Mouse (Mus musculus) embryonic facial prominence, embryonic 13.5 days (tissue): ENCODE measurements at regions not wholly inside any gene's neighbourhood (a gene's known extent, or its start where the extent isn't known, plus 50 kb on each side); places are given as distances from the start of the nearest gene placed in this dataset.

Experiments used
- ATAC-seq: fragments of 200-750 bp; cut with Nextera tagmentation; 2 replicates; pipeline ENCODE4 v1.8.0; 2017; ENCODE audit warnings: low read depth; ENCODE audit not compliant: insufficient number of reproducible peaks, insufficient read depth, low FRiP score, low TSS enrichment
- H3K27ac ChIP-seq: fragments of 300-500 bp; sonication (generic); 2 replicates; pipeline ENCODE4 v1.5.1; 2015; ENCODE audit warnings: moderate library complexity, mild to moderate bottlenecking, inconsistent platforms
- H3K27me3 ChIP-seq: fragments of 300-500 bp; sonication (generic); 2 replicates; pipeline ENCODE4 v1.6.1; 2015; ENCODE audit warnings: mild to moderate bottlenecking, inconsistent platforms
- H3K36me3 ChIP-seq: fragments of 300-500 bp; sonication (generic); 2 replicates; pipeline ENCODE4 v1.6.1; 2015; ENCODE audit warnings: mild to moderate bottlenecking, inconsistent platforms
- H3K4me1 ChIP-seq: fragments of 300-500 bp; sonication (generic); 2 replicates; pipeline ENCODE4 v1.6.1; 2015; ENCODE audit warnings: inconsistent platforms
- H3K4me2 ChIP-seq: fragments of 300-500 bp; sonication (generic); 2 replicates; pipeline ENCODE4 v1.6.1; 2015; ENCODE audit warnings: moderate library complexity, mild to moderate bottlenecking, inconsistent platforms
- H3K4me3 ChIP-seq: fragments of 300-500 bp; sonication (generic); 2 replicates; pipeline ENCODE4 v1.5.1; 2015; ENCODE audit warnings: mild to moderate bottlenecking, inconsistent platforms
- H3K9ac ChIP-seq: fragments of 300-500 bp; sonication (generic); 2 replicates; pipeline ENCODE4 v1.6.1; 2015; ENCODE audit warnings: mild to moderate bottlenecking, inconsistent platforms
- H3K9me3 ChIP-seq: fragments of 300-500 bp; sonication (generic); 2 replicates; pipeline ENCODE4 v1.6.1; 2016; ENCODE audit warnings: inconsistent platforms
- WGBS: fragments of 180-500 bp; shearing (Covaris S2); methylation state at CpG from one replicate; pipeline ENCODE4 v1.1.7; 2015; ENCODE audit warnings: mixed read lengths; 5-methylcytosine and 5-hydroxymethylcytosine counted together

- no peak overlapping the region for H3K4me2 ChIP-seq
- H3K27ac ChIP-seq, result no peak overlapping the region
- no peak overlapping the region for H3K4me3 ChIP-seq
- no peak overlapping the region for H3K9ac ChIP-seq
- no peaks in the 10 kb centered on the region for H3K9me3 ChIP-seq
- WGBS, result 72% methylated on average over 10 of the region's 10 CpGs
- H3K36me3 ChIP-seq, result no peaks in the 10 kb centered on the region
- no peaks in the 10 kb centered on the region for H3K4me1 ChIP-seq
- ATAC-seq, result no peak
- no peaks in the 10 kb centered on the region for H3K27me3 ChIP-seq
These were observed 154.3 kb downstream of the Hs3st3b1 start for GRCm38 (mm10) chr11:63767631-63768250.

GRCm38 (mm10) chr11:63769738-63770137 is 152.4 kb downstream of the Hs3st3b1 start:
- H3K4me1 ChIP-seq, result no peaks in the 10 kb centered on the region
- no peak overlapping the region for H3K4me2 ChIP-seq
- no peaks in the 10 kb centered on the region for H3K9me3 ChIP-seq
- no peak overlapping the region for H3K27ac ChIP-seq
- H3K4me3 ChIP-seq, result no peak overlapping the region
- no peaks in the 10 kb centered on the region for H3K27me3 ChIP-seq
- ATAC-seq, result no peak
- WGBS, result 94% methylated on average over 2 of the region's 2 CpGs
- no peak overlapping the region for H3K9ac ChIP-seq
- no peaks in the 10 kb centered on the region for H3K36me3 ChIP-seq

GRCm38 (mm10) chr11:63775382-63775781 is 146.7 kb downstream of the Hs3st3b1 start:
- Histone ChIP-seq H3K4me1 (peaks cover 13% of the 10 kb centered on the region), H3K9ac (no peak overlapping the region), H3K36me3 (no peaks in the 10 kb centered on the region), H3K9me3 (no peaks in the 10 kb centered on the region), H3K4me2 (no peak overlapping the region), H3K4me3 (no peak overlapping the region), H3K27me3 (peaks cover 7% of the 10 kb centered on the region; the same call in 1 of the 2 replicates), H3K27ac (0 out of 2 replicates have a peak overlapping the region, but pooled peaks have one; percentile 0)
- no peak for ATAC-seq
- WGBS, result 23% methylated on average over 6 of the region's 6 CpGs

- Histone ChIP-seq H3K4me2 (no peak overlapping the region), H3K4me1 (peaks cover 13% of the 10 kb centered on the region), H3K9ac (no peak overlapping the region), H3K27me3 (peaks cover 11% of the 10 kb centered on the region), H3K27ac (no peak overlapping the region), H3K4me3 (no peak overlapping the region), H3K36me3 (no peaks in the 10 kb centered on the region), H3K9me3 (no peaks in the 10 kb centered on the region)
- no peak for ATAC-seq
- WGBS, result 75% methylated on average over 6 of the region's 6 CpGs
These were observed 142.7 kb downstream of the Hs3st3b1 start for GRCm38 (mm10) chr11:63779371-63779770.

GRCm38 (mm10) chr11:63781967-63782915 is 139.8 kb downstream of the Hs3st3b1 start:
- Histone ChIP-seq H3K27ac (no peak overlapping the region), H3K9ac (no peak overlapping the region), H3K9me3 (no peaks in the 10 kb centered on the region), H3K36me3 (no peaks in the 10 kb centered on the region), H3K4me3 (no peak overlapping the region), H3K4me2 (no peak overlapping the region), H3K4me1 (peaks cover 6% of the 10 kb centered on the region), H3K27me3 (peaks cover 24% of the 10 kb centered on the region)
- no peak for ATAC-seq
- 56% methylated on average over 19 of the region's 19 CpGs for WGBS

GRCm38 (mm10) chr11:63785281-63785886 is 136.7 kb downstream of the Hs3st3b1 start:
- Histone ChIP-seq H3K4me3 (no peak overlapping the region), H3K27ac (no peak overlapping the region), H3K9ac (no peak overlapping the region), H3K4me2 (no peak overlapping the region), H3K9me3 (no peaks in the 10 kb centered on the region), H3K36me3 (no peaks in the 10 kb centered on the region), H3K4me1 (peaks cover 11% of the 10 kb centered on the region), H3K27me3 (peaks cover 32% of the 10 kb centered on the region)
- no peak for ATAC-seq
- 19% methylated on average over 8 of the region's 8 CpGs for WGBS

GRCm38 (mm10) chr11:63785965-63786364 is 136.1 kb downstream of the Hs3st3b1 start:
- no peak for ATAC-seq
- Histone ChIP-seq H3K36me3 (no peaks in the 10 kb centered on the region), H3K9me3 (no peaks in the 10 kb centered on the region), H3K27ac (no peak overlapping the region), H3K27me3 (peaks cover 32% of the 10 kb centered on the region), H3K4me1 (peaks cover 11% of the 10 kb centered on the region), H3K4me2 (no peak overlapping the region), H3K4me3 (no peak overlapping the region), H3K9ac (no peak overlapping the region)
- 57% methylated on average over 4 of the region's 4 CpGs for WGBS

GRCm38 (mm10) chr11:63789473-63790120 is 132.5 kb downstream of the Hs3st3b1 start:
- H3K4me2 ChIP-seq, result no peak overlapping the region
- peaks cover 11% of the 10 kb centered on the region for H3K4me1 ChIP-seq
- peaks cover 49% of the 10 kb centered on the region for H3K27me3 ChIP-seq
- no peak overlapping the region for H3K9ac ChIP-seq
- no peaks in the 10 kb centered on the region for H3K36me3 ChIP-seq
- no peaks in the 10 kb centered on the region for H3K9me3 ChIP-seq
- no peak for ATAC-seq
- 28% methylated on average over 8 of the region's 8 CpGs for WGBS
- H3K4me3 ChIP-seq, result no peak overlapping the region
- H3K27ac ChIP-seq, result no peak overlapping the region

GRCm38 (mm10) chr11:63791004-63791862 is 130.9 kb downstream of the Hs3st3b1 start:
- H3K4me1 ChIP-seq, result peaks cover 11% of the 10 kb centered on the region
- WGBS, result 64% methylated on average over 13 of the region's 13 CpGs
- no peak overlapping the region for H3K27ac ChIP-seq
- no peak overlapping the region for H3K9ac ChIP-seq
- H3K9me3 ChIP-seq, result no peaks in the 10 kb centered on the region
- H3K36me3 ChIP-seq, result no peaks in the 10 kb centered on the region
- H3K27me3 ChIP-seq, result peaks cover 41% of the 10 kb centered on the region
- H3K4me2 ChIP-seq, result no peak overlapping the region
- ATAC-seq, result no peak
- no peak overlapping the region for H3K4me3 ChIP-seq

- 68% methylated on average over 8 of the region's 8 CpGs for WGBS
- H3K27me3 ChIP-seq, result peaks cover 27% of the 10 kb centered on the region
- no peak for ATAC-seq
These were observed 128.2 kb downstream of the Hs3st3b1 start for GRCm38 (mm10) chr11:63793732-63794503.

More at GRCm38 (mm10) chr11:63793732-63794503, 128.2 kb downstream of the Hs3st3b1 start:
- peaks cover 11% of the 10 kb centered on the region for H3K4me1 ChIP-seq
- H3K36me3 ChIP-seq, result no peaks in the 10 kb centered on the region
- no peak overlapping the region for H3K9ac ChIP-seq
- H3K4me3 ChIP-seq, result no peak overlapping the region
- 0 out of 2 replicates have a peak, but pooled peaks cover 4% of the 10 kb centered on the region for H3K9me3 ChIP-seq
- H3K27ac ChIP-seq, result no peak overlapping the region
- no peak overlapping the region for H3K4me2 ChIP-seq
